Mouse (Mus musculus): Measurements from ENCODE around the gene Olfr263. TPM values are rescaled to one million over a fixed set of nuclear protein-coding genes. Genes with fewer than 3 reads are reported as not detected.

Olfr263 gene
- total RNA-seq, 2 experiments from 2014 or later: not detected

GRCm38 (mm10) chr13:21169657-21170430 lies 40.4 kb downstream of the Olfr263 start:
- DNase-seq (ENCODE audit: low spot score): peak; percentile 72

GRCm38 (mm10) chr13:21170431-21171155 lies 41.2 kb downstream of the Olfr263 start:
- no peak for DNase-seq (ENCODE audit: low spot score)

GRCm38 (mm10) chr13:21171156-21171530 lies 41.7 kb downstream of the Olfr263 start:
- no peak for DNase-seq (ENCODE audit: low spot score)

GRCm38 (mm10) chr13:21171600-21172150 lies 42.2 kb downstream of the Olfr263 start:
- DNase-seq (ENCODE audit: low spot score): no peak

- peak; percentile 75 for DNase-seq (ENCODE audit: low spot score)
Measured at GRCm38 (mm10) chr13:21172241-21173027, 43.0 kb downstream of the Olfr263 start.

- DNase-seq (ENCODE audit: low spot score): peak; percentile 89
Measured at GRCm38 (mm10) chr13:21173072-21173471, 43.6 kb downstream of the Olfr263 start.

- DNase-seq (ENCODE audit: low spot score): no peak
Measured at GRCm38 (mm10) chr13:21176733-21177132, 47.3 kb downstream of the Olfr263 start.

GRCm38 (mm10) chr13:21177657-21178056 lies 48.2 kb downstream of the Olfr263 start:
- no peak for DNase-seq (ENCODE audit: low spot score)

- DNase-seq (ENCODE audit: low spot score): no peak
Measured at GRCm38 (mm10) chr13:21178364-21178763, 48.9 kb downstream of the Olfr263 start.

- DNase-seq (ENCODE audit: low spot score): no peak
Measured at GRCm38 (mm10) chr13:21179367-21179723, 49.9 kb downstream of the Olfr263 start, which contains the start of gene Trim27. Trim27 (plus strand) TSS chr13:21179445.

GRCm38 (mm10) chr13:21179724-21180550 lies 50.5 kb downstream of the Olfr263 start:
- DNase-seq (ENCODE audit: low spot score): peak; percentile 90

GRCm38 (mm10) chr13:21180551-21181530 lies 51.4 kb downstream of the Olfr263 start:
- peak; percentile 48 for DNase-seq (ENCODE audit: low spot score)

GRCm38 (mm10) chr13:21181996-21182395 lies 52.6 kb downstream of the Olfr263 start:
- DNase-seq (ENCODE audit: low spot score): no peak

- no peak for DNase-seq (ENCODE audit: low spot score)
Measured at GRCm38 (mm10) chr13:21183066-21183465, 53.6 kb downstream of the Olfr263 start.

GRCm38 (mm10) chr13:21183661-21184060 lies 54.2 kb downstream of the Olfr263 start:
- no peak for DNase-seq (ENCODE audit: low spot score)

GRCm38 (mm10) chr13:21185521-21185920 lies 56.1 kb downstream of the Olfr263 start:
- no peak for DNase-seq (ENCODE audit: low spot score)
